Mouse (Mus musculus) skeletal muscle tissue, postnatal 0 days (tissue): ENCODE measurements around the gene Olfr357. TPM values are rescaled to one million over a fixed set of nuclear protein-coding genes. Genes with fewer than 3 reads are reported as not detected.

ENCODE experiments used
- polyA plus RNA-seq: library from polyadenylated mRNA; unstranded; fragments of >200 nt; fragmentation: Nextera tagmentation; extraction: Ambion mirVana; gene quantifications from 2 replicates; pipeline ENCODE4 v1.2.1, GENCODE M21; 2015

The Olfr357 gene
- polyA plus RNA-seq = not detected in 2 replicates

DNA sequence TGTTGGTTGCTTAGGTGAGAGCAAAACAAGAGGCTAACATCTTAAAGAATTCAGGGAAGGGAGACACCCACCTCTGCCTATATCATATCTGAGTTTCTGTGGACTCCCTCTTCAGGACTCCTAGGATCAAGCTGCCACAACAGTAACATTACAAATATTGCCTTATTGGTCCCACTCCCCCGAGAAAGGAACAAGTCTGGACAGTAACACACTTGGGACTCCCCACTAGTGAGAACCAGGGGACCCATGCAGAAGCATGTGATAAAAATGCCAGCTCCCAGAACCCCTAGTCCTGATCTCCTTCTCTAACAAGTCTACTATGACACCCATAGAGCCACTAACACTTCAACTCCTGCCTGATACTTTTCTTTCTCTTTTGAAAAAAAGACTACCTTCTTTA, at the start of gene Olfr357:
Gene Olfr357 (plus strand): TSS at position 301 of the 400 bp plus-strand sequence.

DNA sequence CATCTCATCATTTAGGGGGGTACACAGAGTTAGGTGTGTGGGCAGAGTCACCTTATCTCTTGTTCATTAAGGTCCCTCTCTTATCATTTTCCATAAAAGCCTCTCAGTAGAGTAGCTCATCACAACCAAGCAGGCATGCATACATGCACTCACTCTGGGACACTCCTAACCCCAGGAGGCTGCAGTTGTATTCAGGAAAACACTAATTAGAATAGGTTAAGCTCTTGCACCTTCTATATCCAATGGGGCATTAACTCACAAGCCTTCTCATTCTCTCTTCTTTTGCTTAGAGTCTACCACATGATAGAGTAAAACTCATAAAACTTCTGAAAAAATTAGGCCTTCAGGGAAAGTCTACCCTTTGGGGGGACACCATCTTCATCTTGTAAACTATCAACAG, 15.6 kb downstream of the Olfr357 start, which contains the start of gene Olfr358:
Gene Olfr358 (minus strand): TSS at position 101 of the 400 bp plus-strand sequence.

Other genes with a start within 250 kb of the Olfr357 start
- not detected in 2 replicates for gene Olfr348, start 209.6 kb upstream of the Olfr357 start, polyA plus RNA-seq
- not detected in 2 replicates for gene Olfr50, start 203.3 kb upstream of the Olfr357 start, polyA plus RNA-seq
- gene Olfr3, start 176.8 kb upstream of the Olfr357 start, polyA plus RNA-seq = not detected in 2 replicates
- gene Olfr350, start 147.5 kb upstream of the Olfr357 start, polyA plus RNA-seq = not detected in 2 replicates
- not detected in 2 replicates for gene Olfr351, start 131.2 kb upstream of the Olfr357 start, polyA plus RNA-seq
- gene Olfr352, start 125.4 kb upstream of the Olfr357 start, polyA plus RNA-seq = not detected in 2 replicates
- gene Olfr353, start 100.9 kb upstream of the Olfr357 start, polyA plus RNA-seq = not detected in 2 replicates
- gene Olfr354, start 88.1 kb upstream of the Olfr357 start, polyA plus RNA-seq = not detected in 2 replicates
- gene Olfr355, start 64.9 kb upstream of the Olfr357 start, polyA plus RNA-seq = not detected in 2 replicates
- gene Olfr356, start 56.7 kb upstream of the Olfr357 start, polyA plus RNA-seq = not detected in 2 replicates
- gene Olfr358, start 15.5 kb downstream of the Olfr357 start, polyA plus RNA-seq = not detected in 2 replicates
- gene Olfr360, start 71.9 kb downstream of the Olfr357 start, polyA plus RNA-seq = not detected in 2 replicates
- gene Olfr361, start 95.5 kb downstream of the Olfr357 start, polyA plus RNA-seq = not detected in 2 replicates
- gene Olfr362, start 124.1 kb downstream of the Olfr357 start, polyA plus RNA-seq = not detected in 2 replicates
- gene Olfr364-ps1, start 145.5 kb downstream of the Olfr357 start, polyA plus RNA-seq = not detected in 2 replicates
- gene Olfr365, start 194.4 kb downstream of the Olfr357 start, polyA plus RNA-seq = not detected in 2 replicates
- not detected in 2 replicates for gene Olfr366, start 217.7 kb downstream of the Olfr357 start, polyA plus RNA-seq